Mouse (Mus musculus): ENCODE data around the gene Arl5c. TPM values are rescaled to one million over a fixed set of nuclear protein-coding genes. Genes with fewer than 3 reads are reported as not detected.
A peak's percentile ranks its signal among the peaks of the same experiment; 100 is the strongest.

Gene Arl5c
- total and polyA plus RNA-seq, 2 experiments = 0.37 to 0.55 TPM

DNA sequence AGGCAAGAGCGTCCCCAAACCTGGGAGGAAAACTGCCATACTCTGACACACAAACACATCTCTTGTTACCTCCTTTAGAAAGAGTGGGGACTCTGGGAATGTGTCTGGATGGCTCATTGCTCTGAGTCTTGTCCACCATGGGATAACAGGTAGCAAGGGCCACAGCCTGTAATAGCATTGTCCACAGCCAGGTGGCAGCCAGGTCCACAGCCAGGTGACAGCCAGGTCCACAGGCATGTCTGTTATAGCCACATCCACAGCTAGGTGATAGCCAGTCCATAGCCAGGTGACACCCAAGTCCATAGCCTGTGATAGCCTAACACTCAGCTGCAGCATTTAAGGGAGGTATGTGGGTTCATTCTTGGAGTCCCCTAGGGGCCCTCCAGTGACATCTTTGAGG is 35.1 kb downstream of the Arl5c start:
- Histone ChIP-seq H3K9ac (ENCODE audit: low read depth, low read length) (no peak overlapping the region), H3K27ac (replicated peaks; ENCODE audit: insufficient read depth, low read depth, low read length) (no peak overlapping the region), H3K27me3 (ENCODE audit: control insufficient read depth, insufficient read depth, low read length) (no peaks in the 10 kb centered on the region), H3K4me1 (ENCODE audit: control insufficient read depth, insufficient read depth, low read length) (no peaks in the 10 kb centered on the region), H3K36me3 (ENCODE audit: control insufficient read depth, insufficient read depth, low read length) (no peaks in the 10 kb centered on the region), H3K4me3 (ENCODE audit: insufficient read depth, low read depth, low read length) (no peak overlapping the region), H3K79me2 (ENCODE audit: control insufficient read depth, insufficient read depth, low read length) (no peaks in the 10 kb centered on the region)
- 83% methylated on average over 1 of the region's 1 CpGs for WGBS
- TF ChIP-seq CTCF (IDR thresholded peaks at IDR 0.05; ENCODE audit: low read depth, low read length) = peak; percentile 95
- no peak for TF ChIP-seq POLR2A (IDR thresholded peaks at IDR 0.05; ENCODE audit: extremely low read depth, insufficient read depth, low read length)
- DNase-seq (ENCODE audit: extremely low read depth, low read depth, low spot score) = peak; percentile 49

DNA sequence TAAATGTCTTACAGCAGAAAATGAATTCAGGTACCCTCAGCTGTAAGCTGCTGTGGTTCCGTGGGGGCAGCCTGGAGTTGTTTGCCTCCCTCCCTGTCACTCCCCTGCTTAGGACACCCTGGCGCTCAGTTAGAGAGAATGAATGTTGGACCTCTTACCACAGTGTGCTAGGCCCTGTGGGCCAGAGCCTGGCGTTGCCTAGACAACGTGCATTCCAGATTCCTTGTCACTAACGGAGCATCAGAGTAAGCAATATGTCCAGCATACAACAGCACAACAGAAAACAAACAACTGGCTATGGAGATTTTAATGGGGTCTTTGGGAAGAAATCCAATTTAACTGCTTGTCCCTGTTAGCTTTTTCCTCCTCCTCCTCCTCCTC is 36.7 kb downstream of the Arl5c start:
- WGBS = 89% methylated on average over 5 of the region's 5 CpGs
- H3K4me1 ChIP-seq (ENCODE audit: control insufficient read depth, insufficient read depth, low read length) = no peaks in the 10 kb centered on the region
- no peak for DNase-seq (ENCODE audit: extremely low read depth, low read depth, low spot score)
- no peaks in the 10 kb centered on the region for H3K79me2 ChIP-seq (ENCODE audit: control insufficient read depth, insufficient read depth, low read length)
- TF ChIP-seq POLR2A (IDR thresholded peaks at IDR 0.05; ENCODE audit: extremely low read depth, insufficient read depth, low read length) = no peak
- no peak for TF ChIP-seq CTCF (IDR thresholded peaks at IDR 0.05; ENCODE audit: low read depth, low read length)
- H3K9ac ChIP-seq (ENCODE audit: low read depth, low read length) = no peak overlapping the region
- H3K36me3 ChIP-seq (ENCODE audit: control insufficient read depth, insufficient read depth, low read length) = no peaks in the 10 kb centered on the region
- no peaks in the 10 kb centered on the region for H3K27me3 ChIP-seq (ENCODE audit: control insufficient read depth, insufficient read depth, low read length)
- H3K27ac ChIP-seq (replicated peaks; ENCODE audit: insufficient read depth, low read depth, low read length) = no peak overlapping the region
- H3K4me3 ChIP-seq (ENCODE audit: insufficient read depth, low read depth, low read length) = no peak overlapping the region

DNA sequence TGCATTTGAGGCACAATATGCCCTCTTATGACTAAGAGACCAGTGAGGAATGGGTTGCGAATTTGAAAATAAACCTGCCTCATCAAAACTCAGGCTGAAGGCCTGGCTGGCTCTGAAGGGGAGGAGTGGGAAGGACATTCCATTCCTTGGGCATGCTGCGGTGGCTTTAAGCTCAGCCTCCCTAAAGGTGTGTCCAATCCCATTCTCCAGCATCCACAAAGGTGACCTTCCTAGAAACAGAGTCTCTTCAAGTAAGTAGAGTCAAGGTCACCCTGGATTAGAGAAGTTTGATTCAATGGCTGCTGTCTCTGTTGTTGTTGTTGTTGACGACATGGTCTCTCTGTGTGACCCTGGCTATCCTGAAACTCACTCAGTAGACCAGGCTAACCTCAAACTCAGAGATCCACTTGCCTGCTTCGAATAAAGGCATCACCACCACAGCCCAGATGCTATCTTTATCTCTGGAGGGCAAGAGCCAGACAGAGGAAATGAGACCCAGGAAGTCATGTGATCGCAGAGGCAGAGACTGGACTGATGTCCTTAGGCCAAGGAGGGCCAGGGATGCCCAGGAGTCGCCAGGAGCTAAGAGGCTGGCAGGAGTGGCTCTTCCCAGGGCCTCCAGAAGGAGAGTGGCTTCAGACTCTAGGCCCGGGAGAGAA is 37.2 kb downstream of the Arl5c start:
- Histone ChIP-seq H3K36me3 (ENCODE audit: control insufficient read depth, insufficient read depth, low read length) (no peaks in the 10 kb centered on the region), H3K27ac (replicated peaks; ENCODE audit: insufficient read depth, low read depth, low read length) (no peak overlapping the region), H3K79me2 (ENCODE audit: control insufficient read depth, insufficient read depth, low read length) (no peaks in the 10 kb centered on the region), H3K4me3 (ENCODE audit: insufficient read depth, low read depth, low read length) (no peak overlapping the region), H3K4me1 (ENCODE audit: control insufficient read depth, insufficient read depth, low read length) (no peaks in the 10 kb centered on the region), H3K9ac (ENCODE audit: low read depth, low read length) (no peak overlapping the region), H3K27me3 (ENCODE audit: control insufficient read depth, insufficient read depth, low read length) (no peaks in the 10 kb centered on the region)
- no peak for DNase-seq (ENCODE audit: extremely low read depth, low read depth, low spot score)
- TF ChIP-seq CTCF (IDR thresholded peaks at IDR 0.05; ENCODE audit: low read depth, low read length) = no peak
- no peak for TF ChIP-seq POLR2A (IDR thresholded peaks at IDR 0.05; ENCODE audit: extremely low read depth, insufficient read depth, low read length)
- WGBS = 82% methylated on average over 7 of the region's 7 CpGs

DNA sequence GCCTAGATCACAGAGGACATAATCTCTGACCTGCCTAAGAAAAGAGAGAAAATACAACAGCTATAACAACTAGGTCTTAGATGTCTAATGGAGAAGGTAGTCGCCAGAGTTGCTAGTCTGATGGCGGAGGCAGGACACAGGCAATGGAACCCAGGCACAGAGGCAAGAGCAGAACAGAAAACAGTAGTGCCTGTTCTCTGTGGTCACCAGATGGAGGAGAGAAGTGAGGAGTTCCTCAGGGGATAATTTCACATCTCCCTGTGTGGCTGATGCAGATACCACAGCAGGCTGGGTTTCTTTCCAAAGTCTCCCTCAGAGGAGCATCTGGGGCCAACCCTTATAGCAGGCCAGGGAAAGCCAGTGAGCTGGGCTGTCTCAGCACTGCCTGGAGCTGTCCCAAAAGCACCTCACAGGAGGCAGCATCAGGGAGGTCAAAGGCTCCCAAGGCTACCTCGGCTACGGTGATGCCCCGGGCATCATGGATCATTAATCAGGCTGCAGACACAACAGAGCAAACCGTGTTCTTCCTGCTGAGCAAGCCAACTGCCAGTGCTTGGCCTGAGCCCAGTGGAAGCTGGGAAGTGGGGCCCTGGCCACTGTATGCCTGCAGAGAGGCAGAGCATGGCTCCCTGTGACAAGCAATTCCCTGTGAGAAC is 38.9 kb downstream of the Arl5c start:
- H3K4me1 ChIP-seq (ENCODE audit: control insufficient read depth, insufficient read depth, low read length) = no peaks in the 10 kb centered on the region
- H3K27ac ChIP-seq (replicated peaks; ENCODE audit: insufficient read depth, low read depth, low read length) = no peak overlapping the region
- WGBS = 35% methylated on average over 6 of the region's 6 CpGs
- no peaks in the 10 kb centered on the region for H3K36me3 ChIP-seq (ENCODE audit: control insufficient read depth, insufficient read depth, low read length)
- no peaks in the 10 kb centered on the region for H3K27me3 ChIP-seq (ENCODE audit: control insufficient read depth, insufficient read depth, low read length)
- no peaks in the 10 kb centered on the region for H3K79me2 ChIP-seq (ENCODE audit: control insufficient read depth, insufficient read depth, low read length)
- DNase-seq (ENCODE audit: extremely low read depth, low read depth, low spot score) = no peak
- H3K4me3 ChIP-seq (ENCODE audit: insufficient read depth, low read depth, low read length) = no peak overlapping the region
- no peak overlapping the region for H3K9ac ChIP-seq (ENCODE audit: low read depth, low read length)
- TF ChIP-seq CTCF (IDR thresholded peaks at IDR 0.05; ENCODE audit: low read depth, low read length) = no peak
- no peak for TF ChIP-seq POLR2A (IDR thresholded peaks at IDR 0.05; ENCODE audit: extremely low read depth, insufficient read depth, low read length)

DNA sequence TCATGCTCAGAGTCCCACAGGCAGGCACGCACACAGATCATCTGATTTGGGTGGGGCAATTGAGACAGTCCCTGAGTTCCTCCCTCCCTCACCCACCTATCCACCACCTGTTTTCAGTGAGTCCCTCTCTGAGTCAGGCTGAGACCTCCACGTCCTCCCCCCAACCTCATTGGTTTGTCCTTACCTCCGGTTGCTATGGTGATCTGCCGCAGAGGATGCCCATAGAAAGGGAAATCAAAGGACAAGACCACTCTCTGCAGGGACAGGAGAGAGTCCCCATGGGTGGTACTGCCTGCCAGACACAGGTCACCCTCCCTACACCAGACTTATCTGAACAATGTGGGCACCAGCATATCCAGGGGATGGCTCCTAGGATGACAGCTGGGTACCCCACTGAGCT is 40.1 kb downstream of the Arl5c start:
- WGBS = 88% methylated on average over 4 of the region's 4 CpGs

More for the DNA sequence above, 40.1 kb downstream of the Arl5c start:
- Histone ChIP-seq H3K4me1 (ENCODE audit: control insufficient read depth, insufficient read depth, low read length) (no peaks in the 10 kb centered on the region), H3K9ac (ENCODE audit: low read depth, low read length) (no peak overlapping the region), H3K27me3 (ENCODE audit: control insufficient read depth, insufficient read depth, low read length) (no peaks in the 10 kb centered on the region), H3K79me2 (ENCODE audit: control insufficient read depth, insufficient read depth, low read length) (no peaks in the 10 kb centered on the region), H3K36me3 (ENCODE audit: control insufficient read depth, insufficient read depth, low read length) (no peaks in the 10 kb centered on the region), H3K27ac (replicated peaks; ENCODE audit: insufficient read depth, low read depth, low read length) (no peak overlapping the region), H3K4me3 (ENCODE audit: insufficient read depth, low read depth, low read length) (no peak overlapping the region)
- TF ChIP-seq POLR2A (IDR thresholded peaks at IDR 0.05; ENCODE audit: extremely low read depth, insufficient read depth, low read length) = no peak
- TF ChIP-seq CTCF (IDR thresholded peaks at IDR 0.05; ENCODE audit: low read depth, low read length) = no peak
- no peak for DNase-seq (ENCODE audit: extremely low read depth, low read depth, low spot score)
